Comparison of ENCODE assay signal across 8 mouse cellular contexts in the genomic region with DNA sequence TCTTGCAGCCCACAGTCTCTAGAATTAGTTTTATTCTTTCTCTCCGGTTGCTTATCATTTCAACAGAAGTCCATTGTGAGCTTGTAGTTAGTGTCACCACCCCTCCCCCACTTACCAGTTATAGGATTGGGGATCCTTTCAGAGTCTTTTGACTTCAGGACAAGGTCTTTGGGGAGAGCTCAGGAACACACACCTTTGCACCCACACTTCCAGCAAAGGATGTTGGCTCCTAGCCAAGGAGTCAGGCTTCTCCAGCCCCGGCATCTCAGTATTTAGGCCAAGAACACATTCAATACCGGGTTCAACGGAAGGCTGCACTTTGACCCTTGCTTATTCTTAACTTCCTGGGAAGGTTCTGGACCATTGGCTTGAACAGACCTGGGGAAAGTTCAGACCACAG. TPM values are rescaled to one million over a fixed set of nuclear protein-coding genes. Genes with fewer than 3 reads are reported as not detected.
DNase-seq lines count a peak whose midpoint lies in the region; ATAC-seq and TF ChIP-seq lines count a peak whose summit lies in the region.

No protein-coding gene starts in this region.

- no peak for ATAC-seq in heart, embryonic 16.5 days (replicated peaks; ENCODE audit: extremely low read depth, insufficient read depth, low FRiP score)

- no peak for TF ChIP-seq POLR2A in cortical plate, adult 2 months (IDR thresholded peaks at IDR 0.05; ENCODE audit: extremely low read depth, insufficient read depth, low read length)

- peak overlapping the region; percentile 98 for H3K4me3 ChIP-seq in cortical plate, adult 2 months (ENCODE audit: insufficient read depth, low read length)
- peak overlapping the region; percentile 75 for H3K4me3 ChIP-seq in heart, embryonic 16.5 days (ENCODE audit: low read length)

- H3K27me3 ChIP-seq in heart, embryonic 16.5 days (ENCODE audit: control insufficient read depth, insufficient read depth, low read length): no peaks in the 10 kb centered on the region

- peak overlapping the region; percentile 30 for H3K27ac ChIP-seq in cortical plate, adult 2 months (ENCODE audit: insufficient read depth, low read length)
- H3K27ac ChIP-seq in heart, embryonic 16.5 days (ENCODE audit: low read length): peak overlapping the region; percentile 92

- peak overlapping the region; percentile 85 for H3K4me2 ChIP-seq in heart, embryonic 16.5 days (ENCODE audit: low read depth, low read length)

- H3K4me1 ChIP-seq in cortical plate, adult 2 months (ENCODE audit: control insufficient read depth, insufficient read depth, low read length): no peaks in the 10 kb centered on the region
- peaks cover 6% of the 10 kb centered on the region for H3K4me1 ChIP-seq in heart, embryonic 16.5 days (ENCODE audit: control insufficient read depth, insufficient read depth, low read length)

- 21% methylated on average over 4 of the region's 4 CpGs for WGBS in heart, embryonic 16.5 days

- no peak for TF ChIP-seq CTCF in cortical plate, adult 2 months (IDR thresholded peaks at IDR 0.05; ENCODE audit: extremely low read depth, insufficient read depth, low read length)

- no peaks in the 10 kb centered on the region for H3K36me3 ChIP-seq in heart, embryonic 16.5 days (ENCODE audit: control insufficient read depth, insufficient read depth)

- peak; percentile 55 to 65 for DNase-seq in heart, adult 18-20 months
- no peak for DNase-seq in heart, postnatal 25 days (ENCODE audit: low spot score)
- DNase-seq in kidney, postnatal 14 days: peak; percentile 89
- DNase-seq in naive thymus-derived CD4-positive, alpha-beta T cell, adult 2 months (ENCODE audit: low read depth): peak; percentile 70
- no peak for DNase-seq in retina, postnatal 1 day
- DNase-seq in left cerebral cortex, adult 11 months (ENCODE audit: low spot score): no peak

- intact Hi-C loops in heart, postnatal 25 days (cut with DNase I): loop anchor here (1.0 to 10.0 kb wide), 4 partner anchors 197 to 715 kb away; no protein-coding TSS in a partner anchor

- peak overlapping the region; percentile 80 for H3K9ac ChIP-seq in heart, embryonic 16.5 days (ENCODE audit: low read length)

- H3K9me3 ChIP-seq in heart, embryonic 16.5 days (replicated peaks; ENCODE audit: control insufficient read depth, low read length): no peaks in the 10 kb centered on the region

RNA-seq across cellular contexts. Expression of gene Trib2, which starts 0.6 kb away (rescaled TPM):
- total RNA-seq in heart, adult 18-20 months (2021): 10 to 100 TPM; 16.1 to 21.0 TPM
- 10 to 100 TPM; 39.1 to 41.1 TPM for total RNA-seq in heart, postnatal 25 days (2021)
- 24.6 and 27.4 TPM in 2 replicates for polyA plus RNA-seq in cortical plate, adult 2 months (2012; rRNA removed)
- polyA plus RNA-seq in heart, embryonic 16.5 days (2015; fragmentation: Nextera tagmentation; extraction: Ambion mirVana): 52.7 and 53.8 TPM in 2 replicates

Comparison
In these comparisons a context has a peak if more than half of its experiments do, and no peak if none do; other contexts are left out.
1. DNase-seq: peak in heart, adult 18-20 months (2 of 2), kidney, postnatal 14 days (single experiment) and naive thymus-derived CD4-positive, alpha-beta T cell, adult 2 months (single experiment); none in heart, postnatal 25 days (single experiment), retina, postnatal 1 day (single experiment) and left cerebral cortex, adult 11 months (single experiment).